Mouse (Mus musculus): Measurements from ENCODE around the gene Pmm2.

Pmm2 gene

DNA sequence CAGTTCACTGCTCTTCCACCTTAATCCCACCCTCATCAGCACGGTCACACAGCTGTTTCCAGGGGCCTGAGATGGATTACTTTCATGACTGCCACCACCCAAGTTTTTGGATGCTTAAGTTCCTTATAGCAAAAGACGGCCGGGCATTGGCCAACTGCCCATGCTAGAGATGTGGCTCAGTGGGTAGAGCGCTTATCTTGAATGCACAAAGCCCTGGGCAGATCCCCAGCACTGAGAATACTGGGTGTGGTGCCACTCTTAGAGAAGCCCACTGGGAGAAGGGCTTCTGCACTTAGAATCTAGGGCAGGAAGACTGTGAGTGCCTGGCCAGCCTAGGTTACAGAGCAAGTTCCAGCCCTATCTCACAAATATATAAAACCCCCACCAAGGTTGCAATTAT, 41.2 kb downstream of the Pmm2 start:
- in situ Hi-C loops (cut with MboI, MseI) = loop anchor here (5.0 kb wide), 1 partner anchor 271 kb away; no protein-coding TSS in a partner anchor

DNA sequence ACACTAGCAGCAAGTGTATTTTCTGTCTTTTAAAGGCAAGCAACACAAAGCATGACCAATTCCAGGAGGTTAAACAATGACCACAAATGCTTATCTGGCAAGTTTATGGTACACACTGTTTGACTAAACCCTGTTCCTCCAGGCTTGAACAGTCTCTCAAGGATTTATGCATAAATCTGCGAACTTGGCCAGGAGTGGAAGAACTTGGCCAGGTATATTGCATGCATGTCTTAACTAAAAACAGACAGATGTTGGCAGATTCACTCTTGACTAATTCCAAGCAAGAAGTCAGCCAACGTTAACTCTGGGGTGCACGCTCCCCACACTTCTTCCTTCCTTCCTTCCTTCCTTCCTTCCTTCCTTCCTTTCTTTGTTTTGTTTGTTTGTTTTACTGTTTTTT, 42.3 kb downstream of the Pmm2 start:
- in situ Hi-C loops (cut with MboI, MseI) = loop anchor here (5.0 kb wide), 2 partner anchors 187 to 272 kb away; no protein-coding TSS in a partner anchor

DNA sequence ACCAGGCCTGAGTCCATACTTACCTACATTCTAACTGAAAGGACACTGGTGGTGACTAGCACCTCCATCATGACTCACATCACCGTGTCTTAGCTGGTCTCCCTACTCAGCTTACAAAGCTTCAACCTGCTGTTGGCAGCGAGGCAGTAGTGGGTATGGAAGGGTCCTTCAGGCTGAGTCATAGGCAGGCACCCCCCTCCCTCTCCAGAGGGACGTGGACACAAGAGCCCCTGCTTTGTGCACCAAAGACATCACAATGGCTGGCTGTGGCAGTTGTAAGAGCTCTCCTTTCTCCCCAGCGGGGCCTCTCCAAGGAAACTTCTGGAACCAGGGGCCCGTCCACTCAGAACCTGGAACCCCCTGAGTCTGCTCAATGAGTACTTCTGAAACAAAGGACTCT, 43.0 kb downstream of the Pmm2 start, which contains the start of gene Gm5767:
TSS of gene Gm5767 (plus strand) at position 301 of the 400 bp plus-strand sequence.
- in situ Hi-C loops (cut with MboI, MseI) = loop anchor here (5.0 kb wide), 1 partner anchor 188 kb away; no protein-coding TSS in a partner anchor

DNA sequence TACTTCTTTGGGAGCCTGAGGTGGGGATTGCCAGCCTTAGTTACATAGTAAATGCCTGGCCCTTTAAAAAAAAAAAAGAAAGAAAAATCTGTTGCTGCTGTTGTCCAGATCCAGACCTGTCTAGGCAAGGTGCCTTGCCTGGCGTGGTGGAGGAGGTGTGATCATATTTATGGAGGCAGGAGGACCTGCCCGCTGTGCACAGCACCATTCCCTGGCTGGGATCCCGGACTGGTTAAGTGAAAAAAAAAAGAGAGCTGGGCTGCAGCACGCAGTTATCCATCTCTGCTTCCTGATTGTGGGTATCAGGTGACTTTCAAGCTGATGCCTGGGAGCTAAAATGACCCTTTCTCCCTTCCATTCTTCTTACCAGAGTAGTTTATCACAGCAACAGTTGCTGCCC, 47.6 kb downstream of the Pmm2 start:
- in situ Hi-C loops (cut with MboI, MseI) = loop anchor here (5.0 kb wide), 1 partner anchor 82 kb away; no protein-coding TSS in a partner anchor

DNA sequence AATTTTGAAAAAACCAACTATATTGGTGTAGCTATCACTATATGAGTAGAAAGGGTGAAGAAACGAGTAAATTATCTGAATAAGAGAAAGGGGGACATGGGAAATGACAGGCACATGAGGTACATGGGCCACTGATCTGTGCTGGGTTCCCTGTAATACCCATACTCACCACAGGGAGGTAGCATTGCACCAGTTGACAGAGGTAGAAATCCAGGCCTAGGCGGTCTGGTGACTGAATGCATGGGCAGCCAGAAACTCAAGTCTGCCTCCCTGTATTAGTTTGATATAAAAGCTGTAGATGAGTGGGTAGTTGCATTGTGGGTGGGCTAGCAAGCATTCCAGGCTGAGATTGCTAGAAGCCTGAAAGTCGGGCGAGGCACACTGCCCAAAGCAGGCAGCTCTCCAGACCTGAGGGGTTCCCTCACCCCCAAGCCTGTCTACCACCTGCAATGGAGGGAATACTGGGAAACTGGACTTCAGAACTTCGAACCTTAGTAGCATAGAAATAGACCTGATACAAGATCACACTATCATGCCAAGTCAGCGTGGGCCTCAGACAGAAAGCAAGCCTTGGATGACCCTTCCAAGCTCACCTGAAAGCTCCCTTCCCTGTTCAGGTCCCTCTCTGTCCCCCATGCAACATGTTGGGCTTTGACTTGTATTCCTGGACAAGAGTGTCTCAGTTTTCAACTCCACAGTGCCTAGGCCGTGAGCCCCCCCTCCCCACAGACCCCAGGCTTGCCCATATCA, 48.8 kb downstream of the Pmm2 start:
- in situ Hi-C loops (cut with MboI, MseI) = loop anchor here (5.0 kb wide), 1 partner anchor 81 kb away; no protein-coding TSS in a partner anchor

DNA sequence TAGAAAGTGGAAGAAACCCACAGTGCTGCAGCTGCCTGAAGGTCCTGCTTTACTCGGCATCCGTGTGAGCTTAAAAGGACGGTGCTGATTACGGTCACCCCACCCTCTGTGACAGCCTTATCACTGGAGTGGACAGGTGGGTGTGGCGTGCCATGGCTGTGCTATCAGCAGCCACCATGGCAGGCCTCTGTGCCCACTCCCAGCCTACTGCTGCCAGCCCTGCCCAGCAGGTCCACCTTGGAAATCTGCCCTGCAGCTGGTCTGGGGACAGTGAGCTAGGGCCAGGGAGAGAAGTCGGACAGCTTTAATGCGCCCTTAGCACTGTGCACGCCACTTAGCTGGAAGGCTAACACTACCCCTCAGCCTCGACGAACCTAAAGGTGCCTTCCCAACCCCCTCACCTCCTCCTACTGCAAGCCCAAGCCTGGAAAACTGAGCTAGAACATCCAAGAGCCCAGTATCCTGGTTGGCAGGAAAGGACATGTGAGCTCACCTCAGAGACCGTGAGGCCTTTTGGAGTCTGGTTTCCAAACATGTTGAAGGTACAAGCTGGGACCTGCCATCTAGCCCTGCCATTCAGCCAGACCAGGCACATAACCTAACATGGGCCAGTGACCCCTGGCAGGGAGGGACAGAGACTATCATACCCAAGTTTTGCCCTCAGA, 49.5 kb downstream of the Pmm2 start:
- in situ Hi-C loops (cut with MboI, MseI) = loop anchor here (5.0 kb wide), 1 partner anchor 80 kb away; no protein-coding TSS in a partner anchor

DNA sequence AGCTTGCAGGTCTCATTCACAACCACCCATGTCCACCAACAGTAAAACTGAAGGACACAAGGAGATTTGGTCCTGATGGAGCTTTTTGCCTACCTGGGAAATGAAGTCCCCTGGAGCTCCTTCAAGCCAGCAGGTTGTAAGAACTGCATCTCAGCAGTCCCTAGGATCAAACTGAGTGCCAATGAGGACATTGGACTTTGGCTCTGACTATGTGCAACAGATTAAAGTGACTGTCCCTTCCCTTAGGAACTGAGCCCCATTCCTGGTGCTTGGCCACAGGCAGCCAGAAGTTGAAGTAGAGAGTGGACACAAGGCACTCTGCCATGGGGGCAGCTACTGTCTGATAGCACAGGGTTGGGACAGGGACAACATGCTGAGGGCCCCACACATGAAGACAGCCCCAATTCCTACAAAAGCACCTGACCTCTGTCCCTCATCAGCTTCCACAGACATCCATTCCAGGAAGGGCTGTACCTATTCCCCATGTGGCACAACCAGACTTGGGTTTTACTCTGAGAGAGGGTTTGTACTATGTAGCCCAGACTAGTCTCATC, 50.2 kb downstream of the Pmm2 start:
- in situ Hi-C loops (cut with MboI, MseI) = loop anchor here (5.0 kb wide), 1 partner anchor 80 kb away; no protein-coding TSS in a partner anchor

DNA sequence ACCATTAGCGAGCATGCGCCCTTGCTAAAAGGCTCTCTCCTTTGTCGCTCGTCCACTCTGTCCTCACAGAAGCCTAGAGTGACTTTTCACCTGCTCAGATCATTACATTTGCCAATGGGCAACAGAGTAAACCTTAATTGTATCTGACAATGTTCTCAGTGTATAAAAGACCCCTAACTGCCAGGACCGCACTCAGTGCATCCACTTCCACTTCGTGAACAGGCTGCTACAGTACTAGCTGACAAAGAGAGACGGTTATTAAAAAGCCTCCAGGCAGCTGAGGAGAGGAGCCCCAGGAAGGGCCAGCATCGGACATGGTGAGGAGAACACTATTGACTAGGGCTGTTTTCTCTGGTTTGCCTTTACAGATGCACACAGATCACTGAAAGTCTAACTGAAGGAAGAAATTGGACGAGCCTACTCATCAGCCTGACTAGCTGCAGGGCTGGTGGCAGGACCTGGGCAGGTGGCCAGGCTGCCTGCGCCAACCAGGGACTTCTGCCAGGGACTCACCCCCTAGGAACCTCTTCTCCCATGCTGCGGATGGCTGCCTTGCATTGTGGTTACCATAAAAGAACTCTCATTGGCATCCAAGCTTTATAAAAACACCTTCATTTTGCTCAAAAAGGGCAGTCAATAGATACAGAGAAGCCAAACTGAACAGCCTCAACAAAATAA, 52.6 kb downstream of the Pmm2 start:
- in situ Hi-C loops (cut with MboI, MseI) = loop anchor here (5.0 kb wide), 1 partner anchor 77 kb away; no protein-coding TSS in a partner anchor

DNA sequence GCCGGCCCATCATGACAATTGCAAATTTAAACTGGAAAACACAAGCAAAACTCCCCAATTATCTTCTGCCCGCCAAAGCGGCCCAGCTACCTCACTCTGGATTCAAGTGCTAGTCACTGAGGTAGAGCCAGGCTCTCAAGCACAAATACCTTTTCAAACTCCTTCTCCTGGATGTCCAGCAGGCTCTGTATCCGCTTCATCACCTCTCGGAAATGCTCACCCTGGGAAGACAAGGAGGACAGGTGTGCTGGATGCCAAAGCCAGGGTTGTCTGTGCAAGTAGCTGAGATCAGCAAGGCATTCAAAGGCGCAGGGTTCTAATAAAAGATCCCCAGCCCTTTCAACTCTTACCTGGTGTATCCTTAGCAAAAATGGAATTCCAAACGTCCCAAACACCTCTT, 53.7 kb downstream of the Pmm2 start:
- in situ Hi-C loops (cut with MboI, MseI) = no loop called here

DNA sequence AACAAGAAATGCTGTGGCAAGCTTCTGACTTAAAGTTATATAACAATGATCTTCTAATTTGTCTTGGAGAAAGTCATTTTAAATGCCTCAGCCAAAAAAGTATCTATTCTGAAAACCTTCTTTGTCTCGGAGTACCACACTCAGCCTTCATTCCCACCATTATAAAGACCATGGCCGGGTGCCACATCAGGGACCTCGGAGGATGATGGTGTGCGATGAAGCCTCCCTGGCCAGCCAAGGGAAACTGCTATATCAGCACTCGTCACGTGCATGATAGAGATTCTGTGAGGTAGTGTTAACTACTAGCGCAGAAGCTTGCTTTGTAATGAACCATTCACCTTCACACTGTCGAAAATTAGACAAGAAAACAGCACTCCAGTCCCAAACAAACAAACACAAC, 62.1 kb downstream of the Pmm2 start:
- in situ Hi-C loops (cut with MboI, MseI) = no loop called here

DNA sequence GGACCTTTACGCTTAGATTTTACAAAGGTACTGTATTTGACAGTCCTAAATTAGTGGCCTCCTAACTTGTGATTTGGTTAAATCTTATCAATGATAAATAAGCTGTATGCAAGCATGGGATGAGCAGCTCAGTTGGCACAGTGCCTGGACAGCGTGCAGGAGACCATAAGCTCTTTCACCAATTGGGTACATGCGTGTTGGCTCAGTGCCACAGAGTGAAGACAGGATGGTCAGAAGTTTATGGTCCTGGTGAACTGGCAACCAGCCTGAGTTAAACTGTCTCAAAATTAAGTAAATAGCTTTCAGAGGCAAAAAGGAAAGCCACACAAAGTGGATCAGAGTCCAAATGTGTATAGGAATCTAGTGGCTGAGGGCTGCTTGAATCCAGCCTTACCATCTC, 63.1 kb downstream of the Pmm2 start:
- in situ Hi-C loops (cut with MboI, MseI) = no loop called here

DNA sequence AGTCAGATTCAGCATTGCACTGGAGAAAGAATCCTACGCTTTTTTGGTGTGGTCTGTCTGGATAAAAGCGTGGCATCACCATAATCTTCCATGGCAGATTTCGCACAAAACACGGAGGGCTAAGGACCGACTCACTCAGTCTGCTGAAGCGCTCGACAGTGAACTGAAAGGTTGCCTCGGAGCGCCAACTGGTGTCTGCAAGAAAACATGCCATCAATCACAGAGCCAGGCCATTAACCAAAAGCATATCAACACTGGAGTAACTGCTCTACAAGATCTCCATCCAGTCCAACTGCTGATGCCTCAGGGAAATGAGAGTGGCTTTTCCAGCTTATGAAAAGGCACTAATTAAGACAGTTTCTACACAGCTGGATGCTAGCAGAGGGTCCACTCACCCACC, 74.5 kb downstream of the Pmm2 start:
- in situ Hi-C loops (cut with MboI, MseI) = no loop called here
